Mouse (Mus musculus) gastrocnemius, adult 18-20 months (tissue): ENCODE measurements around the gene Colq. TPM values are rescaled to one million over a fixed set of nuclear protein-coding genes. Genes with fewer than 3 reads are reported as not detected.

ENCODE experiments used
- DNase-seq: peaks from one replicate; pipeline ENCODE4 v3.0.0; 2021; ENCODE audit warnings: low spot score
- total RNA-seq, 2 experiments: library from RNA; stranded (reverse); gene quantifications; 2 replicates each; pipeline ENCODE4 v1.2.3; 2021

Gene Colq
- total RNA-seq, 2 experiments from 2014 or later: 6.4 to 7.2 TPM

- DNase-seq: no peak
Observed at GRCm38 (mm10) chr14:31530847-31531246, 60.3 kb downstream of the Colq start.

GRCm38 (mm10) chr14:31525040-31525810 lies 65.9 kb downstream of the Colq start:
- no peak for DNase-seq

GRCm38 (mm10) chr14:31521318-31521717 lies 69.8 kb downstream of the Colq start:
- DNase-seq: no peak

GRCm38 (mm10) chr14:31519165-31519564 lies 72.0 kb downstream of the Colq start:
- peak; percentile 18 for DNase-seq

GRCm38 (mm10) chr14:31515895-31516294 lies 75.2 kb downstream of the Colq start:
- DNase-seq: no peak

- DNase-seq: no peak
Observed at GRCm38 (mm10) chr14:31510322-31510721, 80.8 kb downstream of the Colq start.

GRCm38 (mm10) chr14:31509911-31510310 lies 81.2 kb downstream of the Colq start:
- DNase-seq: peak; percentile 18

GRCm38 (mm10) chr14:31506456-31506855 lies 84.7 kb downstream of the Colq start:
- no peak for DNase-seq

GRCm38 (mm10) chr14:31503406-31503805 lies 87.7 kb downstream of the Colq start:
- DNase-seq: peak; percentile 84

- DNase-seq: no peak
Observed at GRCm38 (mm10) chr14:31499526-31499925, 91.6 kb downstream of the Colq start.

GRCm38 (mm10) chr14:31496241-31496646 lies 94.9 kb downstream of the Colq start:
- DNase-seq: no peak

GRCm38 (mm10) chr14:31495538-31495937 lies 95.6 kb downstream of the Colq start:
- DNase-seq: no peak

- peak; percentile 90 for DNase-seq
Observed at GRCm38 (mm10) chr14:31494975-31495455, 96.1 kb downstream of the Colq start, which contains the start of gene Mettl6. Gene Mettl6, minus strand, starts transcription at chr14:31495040.

GRCm38 (mm10) chr14:31494349-31494974 lies 96.7 kb downstream of the Colq start, which contains the start of gene Eaf1:
Gene Eaf1, plus strand, starts transcription at chr14:31494399.
- no peak for DNase-seq

- no peak for DNase-seq
Observed at GRCm38 (mm10) chr14:31493901-31494300, 97.2 kb downstream of the Colq start.

GRCm38 (mm10) chr14:31488055-31488454 lies 103.1 kb downstream of the Colq start:
- DNase-seq: no peak

GRCm38 (mm10) chr14:31486465-31486864 lies 104.7 kb downstream of the Colq start:
- DNase-seq: peak; percentile 23

GRCm38 (mm10) chr14:31482417-31482816 lies 108.7 kb downstream of the Colq start:
- DNase-seq: no peak

GRCm38 (mm10) chr14:31473297-31473696 lies 117.8 kb downstream of the Colq start:
- no peak for DNase-seq
